Comparison of ENCODE assay signal across 8 mouse cellular contexts in genomic region chr2:108827106-108827838, GRCm38 (mm10).
DNase-seq lines count a peak whose midpoint lies in the region; ATAC-seq and TF ChIP-seq lines count a peak whose summit lies in the region.

No protein-coding gene starts in this region.

- no peaks in the 10 kb centered on the region for H3K27me3 ChIP-seq in heart, embryonic 13.5 days (replicated peaks)
- H3K27me3 ChIP-seq in forebrain, embryonic 12.5 days = no peaks in the 10 kb centered on the region
- H3K27me3 ChIP-seq in limb, embryonic 12.5 days = no peaks in the 10 kb centered on the region
- no peaks in the 10 kb centered on the region for H3K27me3 ChIP-seq in stomach, postnatal 0 days (ENCODE audit: control insufficient read depth, insufficient read depth, low read length)

- H3K4me2 ChIP-seq in heart, embryonic 13.5 days = peak overlapping the region; percentile 54
- peak overlapping the region; percentile 38 for H3K4me2 ChIP-seq in forebrain, embryonic 12.5 days
- peak overlapping the region; percentile 36 for H3K4me2 ChIP-seq in limb, embryonic 12.5 days
- H3K4me2 ChIP-seq in stomach, postnatal 0 days (replicated peaks; ENCODE audit: low read depth) = no peak overlapping the region

- TF ChIP-seq EP300 in stomach, postnatal 0 days (optimal IDR thresholded peaks at IDR 0.05) = no peak

- H3K9ac ChIP-seq in heart, embryonic 13.5 days = no peak overlapping the region
- no peak overlapping the region for H3K9ac ChIP-seq in forebrain, embryonic 12.5 days
- no peak overlapping the region for H3K9ac ChIP-seq in limb, embryonic 12.5 days (replicated peaks)
- H3K9ac ChIP-seq in stomach, postnatal 0 days (ENCODE audit: low read length) = no peak overlapping the region

- TF ChIP-seq CTCF in stomach, postnatal 0 days (IDR thresholded peaks at IDR 0.05; ENCODE audit: low read depth) = no peak

- no peak overlapping the region for H3K4me3 ChIP-seq in heart, embryonic 13.5 days
- H3K4me3 ChIP-seq in forebrain, embryonic 12.5 days (replicated peaks) = no peak overlapping the region
- no peak overlapping the region for H3K4me3 ChIP-seq in limb, embryonic 12.5 days (replicated peaks)
- no peak overlapping the region for H3K4me3 ChIP-seq in stomach, postnatal 0 days (ENCODE audit: low read depth, low read length)

- no peaks in the 10 kb centered on the region for H3K9me3 ChIP-seq in heart, embryonic 13.5 days
- H3K9me3 ChIP-seq in forebrain, embryonic 12.5 days = no peaks in the 10 kb centered on the region
- H3K9me3 ChIP-seq in limb, embryonic 12.5 days = no peaks in the 10 kb centered on the region
- H3K9me3 ChIP-seq in stomach, postnatal 0 days (ENCODE audit: control insufficient read depth, low read length) = no peaks in the 10 kb centered on the region

- ATAC-seq in heart, embryonic 13.5 days (ENCODE audit: extremely low read depth, insufficient number of reproducible peaks, low FRiP score, low TSS enrichment) = peak; percentile 61; the same call in 1 of the 2 replicates
- ATAC-seq in forebrain, embryonic 12.5 days (ENCODE audit: low FRiP score) = peak; percentile 80
- peak; percentile 80; the same call in 1 of the 2 replicates for ATAC-seq in limb, embryonic 12.5 days (ENCODE audit: insufficient number of reproducible peaks, insufficient read depth, low FRiP score, low TSS enrichment, low read depth)
- ATAC-seq in stomach, postnatal 0 days (ENCODE audit: low FRiP score, low TSS enrichment) = peak; percentile 74; the same call in 1 of the 2 replicates

- no peaks in the 10 kb centered on the region for H3K36me3 ChIP-seq in heart, embryonic 13.5 days
- H3K36me3 ChIP-seq in forebrain, embryonic 12.5 days (replicated peaks) = no peaks in the 10 kb centered on the region
- H3K36me3 ChIP-seq in limb, embryonic 12.5 days = no peaks in the 10 kb centered on the region
- H3K36me3 ChIP-seq in stomach, postnatal 0 days (ENCODE audit: control insufficient read depth, insufficient read depth, low read length) = no peaks in the 10 kb centered on the region

- DNase-seq in heart, adult 8-10 months (ENCODE audit: low spot score) = no peak
- peak; percentile 40 for DNase-seq in R1 (ENCODE audit: low read depth, low spot score)
- peak; percentile 15 for DNase-seq in stomach, postnatal 0 days (ENCODE audit: low spot score)
- DNase-seq in thymus, adult 18-20 months = no peak
- DNase-seq in adrenal gland, postnatal 25 days = no peak

- WGBS in heart, embryonic 13.5 days = 9% methylated on average over 12 of the region's 12 CpGs
- WGBS in forebrain, embryonic 12.5 days = 7% methylated on average over 12 of the region's 12 CpGs
- 10% methylated on average over 12 of the region's 12 CpGs for WGBS in limb, embryonic 12.5 days
- WGBS in stomach, postnatal 0 days = 9% methylated on average over 12 of the region's 12 CpGs

- H3K4me1 ChIP-seq in heart, embryonic 13.5 days = peaks cover 20% of the 10 kb centered on the region
- peaks cover 18% of the 10 kb centered on the region for H3K4me1 ChIP-seq in forebrain, embryonic 12.5 days
- no peaks in the 10 kb centered on the region; the same call in 1 of the 2 replicates for H3K4me1 ChIP-seq in limb, embryonic 12.5 days (replicated peaks)
- no peaks in the 10 kb centered on the region for H3K4me1 ChIP-seq in stomach, postnatal 0 days (replicated peaks; ENCODE audit: control insufficient read depth, insufficient read depth)

- peak overlapping the region; percentile 81 for H3K27ac ChIP-seq in heart, embryonic 13.5 days (replicated peaks)
- no peak overlapping the region for H3K27ac ChIP-seq in forebrain, embryonic 12.5 days
- H3K27ac ChIP-seq in limb, embryonic 12.5 days = no peak overlapping the region
- H3K27ac ChIP-seq in stomach, postnatal 0 days (replicated peaks) = no peak overlapping the region

Comparison
In these comparisons a context has a peak if more than half of its experiments do, and no peak if none do; other contexts are left out.
1. DNase-seq: peak in R1 (single experiment) and stomach, postnatal 0 days (single experiment); none in heart, adult 8-10 months (single experiment), thymus, adult 18-20 months (0 of 2) and adrenal gland, postnatal 25 days (single experiment).
2. Peak in every context shown above with its lines, with median percentiles within 50 percentile points of each other: ATAC-seq.